Mouse (Mus musculus): ENCODE results near the gene Coq10a. TPM values are rescaled to one million over a fixed set of nuclear protein-coding genes. Genes with fewer than 3 reads are reported as not detected.

Gene Coq10a
- polyA plus RNA-seq (2012; rRNA removed; ENCODE audit: low replicate concordance), result 65.7 and 66.7 TPM in 2 replicates

GRCm38 (mm10) chr10:128368402-128369217 lies at the start of gene Coq10a:
Coq10a (minus strand) TSS chr10:128368997.

GRCm38 (mm10) chr10:128411211-128412054 lies 42.6 kb upstream of the Coq10a start, which contains the start of the genes Nabp2 and Rnf41:
Nabp2 (minus strand) TSS chr10:128411492.
Rnf41 (plus strand) TSS chr10:128411657.

GRCm38 (mm10) chr10:128401056-128401455 lies 32.3 kb upstream of the Coq10a start, which contains the start of gene Slc39a5:
Slc39a5 (minus strand) TSS chr10:128401229.

GRCm38 (mm10) chr10:128376455-128377211 lies 7.8 kb upstream of the Coq10a start, which contains the start of gene Ankrd52:
Ankrd52 (plus strand) TSS chr10:128377115.

GRCm38 (mm10) chr10:128337306-128338181 lies 31.3 kb downstream of the Coq10a start, which contains the start of gene Cs:
Cs (plus strand) TSS chr10:128337734.

GRCm38 (mm10) chr10:128322141-128323108 lies 46.4 kb downstream of the Coq10a start, which contains the start of gene Cnpy2:
Cnpy2 (plus strand) TSS chr10:128322459.

Other genes with a start within 250 kb of the Coq10a start
- gene Rbms2, start 188.7 kb downstream of the Coq10a start, polyA plus RNA-seq (2012; rRNA removed; ENCODE audit: low replicate concordance), result 179 and 228 TPM in 2 replicates
- gene Gls2, start 174.5 kb downstream of the Coq10a start, polyA plus RNA-seq (2012; rRNA removed; ENCODE audit: low replicate concordance), result 0.66 and 2.3 TPM in 2 replicates
- gene Spryd4, start 157.2 kb downstream of the Coq10a start, polyA plus RNA-seq (2012; rRNA removed; ENCODE audit: low replicate concordance), result 12.9 and 17.8 TPM in 2 replicates
- gene Mip, start 143.2 kb downstream of the Coq10a start, polyA plus RNA-seq (2012; rRNA removed; ENCODE audit: low replicate concordance), result not detected in 2 replicates
- gene Timeless, start 136.9 kb downstream of the Coq10a start, polyA plus RNA-seq (2012; rRNA removed; ENCODE audit: low replicate concordance), result 8.3 and 9.1 TPM in 2 replicates
- gene Apon, start 114.9 kb downstream of the Coq10a start, polyA plus RNA-seq (2012; rRNA removed; ENCODE audit: low replicate concordance), result 0.20 and 0.22 TPM in 2 replicates
- gene Apof, start 100.3 kb downstream of the Coq10a start, polyA plus RNA-seq (2012; rRNA removed; ENCODE audit: low replicate concordance), result 0.09 and 0.77 TPM in 2 replicates
- gene Stat2, start 98.4 kb downstream of the Coq10a start, polyA plus RNA-seq (2012; rRNA removed; ENCODE audit: low replicate concordance), result 29.1 and 44.5 TPM in 2 replicates
- gene Il23a, start 70.2 kb downstream of the Coq10a start, polyA plus RNA-seq (2012; rRNA removed; ENCODE audit: low replicate concordance), result not detected in 2 replicates
- 22.6 and 30.2 TPM in 2 replicates for gene Pan2, start 65.7 kb downstream of the Coq10a start, polyA plus RNA-seq (2012; rRNA removed; ENCODE audit: low replicate concordance)
- gene Cnpy2, start 46.5 kb downstream of the Coq10a start, polyA plus RNA-seq (2012; rRNA removed; ENCODE audit: low replicate concordance), result 75.9 and 121 TPM in 2 replicates
- 436 and 554 TPM in 2 replicates for gene Cs, start 31.3 kb downstream of the Coq10a start, polyA plus RNA-seq (2012; rRNA removed; ENCODE audit: low replicate concordance)
- 34.1 and 47.9 TPM in 2 replicates for gene Ankrd52, start 8.1 kb upstream of the Coq10a start, polyA plus RNA-seq (2012; rRNA removed; ENCODE audit: low replicate concordance)
- not detected in 2 replicates for gene Slc39a5, start 32.2 kb upstream of the Coq10a start, polyA plus RNA-seq (2012; rRNA removed; ENCODE audit: low replicate concordance)
- 32.5 and 44.3 TPM in 2 replicates for gene Nabp2, start 42.5 kb upstream of the Coq10a start, polyA plus RNA-seq (2012; rRNA removed; ENCODE audit: low replicate concordance)
- 30.7 and 33.1 TPM in 2 replicates for gene Rnf41, start 42.7 kb upstream of the Coq10a start, polyA plus RNA-seq (2012; rRNA removed; ENCODE audit: low replicate concordance)
- 130 and 132 TPM in 2 replicates for gene Smarcc2, start 90.3 kb upstream of the Coq10a start, polyA plus RNA-seq (2012; rRNA removed; ENCODE audit: low replicate concordance)
- gene Myl6, start 125.1 kb upstream of the Coq10a start, polyA plus RNA-seq (2012; rRNA removed; ENCODE audit: low replicate concordance), result 1,396 and 2,043 TPM in 2 replicates
- 7.8 and 14.7 TPM in 2 replicates for gene Myl6b, start 129.7 kb upstream of the Coq10a start, polyA plus RNA-seq (2012; rRNA removed; ENCODE audit: low replicate concordance)
- gene Esyt1, start 156.9 kb upstream of the Coq10a start, polyA plus RNA-seq (2012; rRNA removed; ENCODE audit: low replicate concordance), result 154 and 249 TPM in 2 replicates
- 8.9 and 14.0 TPM in 2 replicates for gene Zc3h10, start 178.8 kb upstream of the Coq10a start, polyA plus RNA-seq (2012; rRNA removed; ENCODE audit: low replicate concordance)
- gene Rpl41, start 180.3 kb upstream of the Coq10a start, polyA plus RNA-seq (2012; rRNA removed; ENCODE audit: low replicate concordance), result 1,421 and 2,770 TPM in 2 replicates
- gene Pa2g4, start 197.0 kb upstream of the Coq10a start, polyA plus RNA-seq (2012; rRNA removed; ENCODE audit: low replicate concordance), result 20.3 and 36.9 TPM in 2 replicates
- gene Erbb3, start 220.7 kb upstream of the Coq10a start, polyA plus RNA-seq (2012; rRNA removed; ENCODE audit: low replicate concordance), result 1.4 and 11.3 TPM in 2 replicates